Mouse (Mus musculus) heart, adult 11 months (tissue): Measurements from ENCODE around the gene Mthfd1l.

ENCODE experiments used
- DNase-seq: peaks from one replicate; pipeline ENCODE4 v3.0.0; 2022

Mthfd1l gene

GRCm38 (mm10) chr10:4123280-4123945, 150.5 kb downstream of the Mthfd1l start:
- DNase-seq = peak; percentile 91

GRCm38 (mm10) chr10:4124148-4124547, 151.2 kb downstream of the Mthfd1l start:
- no peak for DNase-seq

- no peak for DNase-seq
These were observed 152.3 kb downstream of the Mthfd1l start for GRCm38 (mm10) chr10:4125232-4125631.

- DNase-seq = peak; percentile 92
These were observed 153.6 kb downstream of the Mthfd1l start for GRCm38 (mm10) chr10:4126335-4127012.

- DNase-seq = peak; percentile 92
These were observed 155.5 kb downstream of the Mthfd1l start for GRCm38 (mm10) chr10:4128411-4128810.

GRCm38 (mm10) chr10:4128915-4129314, 156.0 kb downstream of the Mthfd1l start:
- peak; percentile 98 for DNase-seq

GRCm38 (mm10) chr10:4129461-4129860, 156.5 kb downstream of the Mthfd1l start:
- no peak for DNase-seq

- DNase-seq = peak; percentile 93
These were observed 157.2 kb downstream of the Mthfd1l start for GRCm38 (mm10) chr10:4130034-4130607.

- DNase-seq = no peak
These were observed 159.8 kb downstream of the Mthfd1l start for GRCm38 (mm10) chr10:4132735-4133134.

- DNase-seq = peak; percentile 84
These were observed 162.3 kb downstream of the Mthfd1l start for GRCm38 (mm10) chr10:4135100-4135764.

GRCm38 (mm10) chr10:4139531-4139930, 166.6 kb downstream of the Mthfd1l start:
- DNase-seq = peak; percentile 91

GRCm38 (mm10) chr10:4141689-4142088, 168.8 kb downstream of the Mthfd1l start:
- DNase-seq = peak; percentile 83

- no peak for DNase-seq
These were observed 169.9 kb downstream of the Mthfd1l start for GRCm38 (mm10) chr10:4142816-4143215.

GRCm38 (mm10) chr10:4143381-4143780, 170.5 kb downstream of the Mthfd1l start:
- no peak for DNase-seq

GRCm38 (mm10) chr10:4145080-4145807, 172.3 kb downstream of the Mthfd1l start:
- no peak for DNase-seq

- DNase-seq = no peak
These were observed 174.0 kb downstream of the Mthfd1l start for GRCm38 (mm10) chr10:4146947-4147346.

GRCm38 (mm10) chr10:4151159-4151558, 178.2 kb downstream of the Mthfd1l start:
- DNase-seq = no peak

- DNase-seq = peak; percentile 90
These were observed 179.2 kb downstream of the Mthfd1l start for GRCm38 (mm10) chr10:4151862-4152776.

- DNase-seq = no peak
These were observed 180.1 kb downstream of the Mthfd1l start for GRCm38 (mm10) chr10:4153031-4153430.

- DNase-seq = no peak
These were observed 181.1 kb downstream of the Mthfd1l start for GRCm38 (mm10) chr10:4154035-4154434.

- peak; percentile 93 for DNase-seq
These were observed 182.6 kb downstream of the Mthfd1l start for GRCm38 (mm10) chr10:4155521-4155920.

- peak; percentile 70 for DNase-seq
These were observed 185.6 kb downstream of the Mthfd1l start for GRCm38 (mm10) chr10:4158533-4158932.
